Mouse (Mus musculus) spleen, adult 2 months (tissue): Measurements from ENCODE around the gene Ldlrad3.

ENCODE experiments used
- CTCF ChIP-seq: fragments of 200-500 bp; IDR thresholded peaks from 2 replicates; pipeline ENCODE4 v1.5.1; 2011; ENCODE audit warnings: mild to moderate bottlenecking, inconsistent platforms; ENCODE audit not compliant: insufficient read depth, insufficient read length, insufficient replicate concordance; ENCODE audit errors: extremely low read depth
- POLR2A ChIP-seq: fragments of 200-500 bp; IDR thresholded peaks from 2 replicates; pipeline ENCODE4 v1.6.1; 2011; ENCODE audit warnings: low read depth, low read length, inconsistent platforms

DNA sequence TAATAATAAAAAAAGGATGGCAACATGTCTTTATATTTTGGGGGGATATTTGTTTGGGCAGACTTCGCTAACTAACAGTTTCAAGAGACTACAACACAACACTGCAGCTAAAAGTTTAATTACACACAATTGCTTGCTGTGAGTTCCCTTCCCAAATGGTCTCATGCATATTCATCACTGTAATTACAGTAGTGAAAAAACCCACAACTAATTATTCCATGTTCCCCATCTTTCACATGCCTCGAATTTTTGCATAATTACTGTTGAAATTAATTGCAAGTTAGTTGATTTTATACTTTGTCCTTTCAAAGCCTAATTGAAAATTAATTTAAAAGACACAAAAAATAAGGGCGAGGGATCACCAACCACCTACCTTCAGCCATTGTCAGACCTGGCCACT lies 212.4 kb downstream of the Ldlrad3 start:
- TF ChIP-seq POLR2A (no peak), CTCF (no peak)
